Mouse (Mus musculus) yolk sac, embryonic 10.5 days (tissue): Measurements from ENCODE around the gene Hes6.

ENCODE experiments used
- DNase-seq: peaks from one replicate; pipeline ENCODE4 v3.0.0-alpha.2; 2017; ENCODE audit warnings: low spot score

The Hes6 gene

GRCm38 (mm10) chr1:91441855-91442254, 28.0 kb upstream of the Hes6 start:
- DNase-seq, result no peak

- no peak for DNase-seq
These were observed 25.9 kb upstream of the Hes6 start for GRCm38 (mm10) chr1:91439776-91440175.

GRCm38 (mm10) chr1:91437573-91437972, 23.7 kb upstream of the Hes6 start:
- no peak for DNase-seq

GRCm38 (mm10) chr1:91437083-91437400, 23.2 kb upstream of the Hes6 start:
- DNase-seq, result no peak

GRCm38 (mm10) chr1:91436380-91437082, 22.7 kb upstream of the Hes6 start:
- no peak for DNase-seq

- no peak for DNase-seq
These were observed 21.8 kb upstream of the Hes6 start for GRCm38 (mm10) chr1:91435606-91436130.

- no peak for DNase-seq
These were observed 21.1 kb upstream of the Hes6 start for GRCm38 (mm10) chr1:91434905-91435304.

- DNase-seq, result no peak
These were observed 16.9 kb upstream of the Hes6 start for GRCm38 (mm10) chr1:91430761-91431160.

- DNase-seq, result no peak
These were observed 15.4 kb upstream of the Hes6 start for GRCm38 (mm10) chr1:91429212-91429611.

- peak; percentile 53 for DNase-seq
These were observed 14.8 kb upstream of the Hes6 start for GRCm38 (mm10) chr1:91428614-91429013.

- DNase-seq, result no peak
These were observed 12.6 kb upstream of the Hes6 start for GRCm38 (mm10) chr1:91426397-91426796.

GRCm38 (mm10) chr1:91420601-91421065, 6.8 kb upstream of the Hes6 start:
- DNase-seq, result no peak

- no peak for DNase-seq
These were observed 6.2 kb upstream of the Hes6 start for GRCm38 (mm10) chr1:91419862-91420600.

- no peak for DNase-seq
These were observed 4.2 kb upstream of the Hes6 start for GRCm38 (mm10) chr1:91417991-91418390.

- no peak for DNase-seq
These were observed 1.5 kb upstream of the Hes6 start for GRCm38 (mm10) chr1:91415311-91415710.

GRCm38 (mm10) chr1:91414903-91415302, 1.1 kb upstream of the Hes6 start:
- DNase-seq, result no peak

GRCm38 (mm10) chr1:91413536-91413897, 321 bp downstream of the Hes6 start:
- no peak for DNase-seq

GRCm38 (mm10) chr1:91413030-91413506, 770 bp downstream of the Hes6 start:
- peak; percentile 96 for DNase-seq

GRCm38 (mm10) chr1:91412286-91413029, 1.4 kb downstream of the Hes6 start:
- peak; percentile 12 for DNase-seq

GRCm38 (mm10) chr1:91411631-91412285, 2.1 kb downstream of the Hes6 start:
- DNase-seq, result no peak

GRCm38 (mm10) chr1:91407819-91408218, 6.0 kb downstream of the Hes6 start:
- no peak for DNase-seq
